Mouse (Mus musculus) c-Kit-negative CD71-positive TER-119-positive erythroid progenitor cells, embryonic 14.5 days (primary cell): ENCODE measurements around the gene Btbd35f24.
"Not testable (repeated sequence)": the region's sequence is repeated elsewhere in the genome, so short reads cannot be mapped to it uniquely, and the experiment has no call there.

Experiments used
- DNase-seq: peaks from one replicate; pipeline ENCODE4 v3.0.0-alpha.2; 2013; ENCODE audit warnings: low read depth, low spot score

Btbd35f24 gene

DNA sequence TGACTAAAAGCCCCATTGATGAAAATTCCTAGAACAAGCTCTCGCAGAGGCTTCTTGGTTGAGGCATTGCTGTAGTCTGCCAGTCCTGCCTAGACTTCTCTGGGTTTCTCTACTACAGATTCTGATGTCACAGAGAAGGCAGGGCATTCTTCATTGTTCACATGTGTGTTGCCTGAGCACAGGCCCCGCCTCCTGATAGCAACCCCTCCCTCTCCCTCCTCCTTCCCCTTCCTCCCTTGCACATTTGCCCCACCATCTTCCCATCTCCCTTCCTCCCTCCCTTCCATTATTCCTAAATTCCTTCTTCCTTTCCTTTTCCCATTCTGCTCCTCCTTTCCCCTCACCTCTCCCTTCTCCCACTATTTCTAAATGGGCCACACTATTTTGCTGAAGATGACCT, at the start of gene Btbd35f24:
Gene Btbd35f24 (minus strand): TSS at position 101 of the 400 bp plus-strand sequence.
- DNase-seq: not testable (repeated sequence)
